Mouse (Mus musculus) mesoderm, embryonic 11.5 days (tissue): ENCODE measurements at regions not wholly inside any gene's neighbourhood (a gene's known extent, or its start where the extent isn't known, plus 50 kb on each side); places are given as distances from the start of the nearest gene placed in this dataset.

ENCODE experiments used
- DNase-seq: peaks from one replicate; pipeline ENCODE4 v3.0.0-alpha.2; 2012; ENCODE audit warnings: low read depth, low spot score

DNA sequence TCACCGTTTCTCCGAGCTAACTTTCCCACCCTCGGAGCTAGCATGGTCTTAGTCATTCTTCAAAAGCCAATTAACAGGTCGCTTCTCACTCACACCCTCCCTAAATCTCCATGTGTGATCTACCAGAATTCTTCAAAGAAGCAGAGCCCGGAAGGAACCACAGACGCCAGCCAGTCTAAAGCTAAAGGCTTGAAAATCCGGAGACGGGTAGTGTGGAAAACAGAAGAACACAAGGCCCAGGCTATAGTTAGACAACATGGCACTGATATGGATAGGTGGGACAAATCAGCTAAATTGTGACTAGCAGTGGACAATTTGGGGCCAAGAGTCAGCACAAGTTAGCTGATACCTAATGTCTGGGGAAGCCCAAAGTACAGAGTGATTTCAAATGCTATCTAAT, 387.0 kb upstream of the Trpc7 start:
- DNase-seq: no peak

DNA sequence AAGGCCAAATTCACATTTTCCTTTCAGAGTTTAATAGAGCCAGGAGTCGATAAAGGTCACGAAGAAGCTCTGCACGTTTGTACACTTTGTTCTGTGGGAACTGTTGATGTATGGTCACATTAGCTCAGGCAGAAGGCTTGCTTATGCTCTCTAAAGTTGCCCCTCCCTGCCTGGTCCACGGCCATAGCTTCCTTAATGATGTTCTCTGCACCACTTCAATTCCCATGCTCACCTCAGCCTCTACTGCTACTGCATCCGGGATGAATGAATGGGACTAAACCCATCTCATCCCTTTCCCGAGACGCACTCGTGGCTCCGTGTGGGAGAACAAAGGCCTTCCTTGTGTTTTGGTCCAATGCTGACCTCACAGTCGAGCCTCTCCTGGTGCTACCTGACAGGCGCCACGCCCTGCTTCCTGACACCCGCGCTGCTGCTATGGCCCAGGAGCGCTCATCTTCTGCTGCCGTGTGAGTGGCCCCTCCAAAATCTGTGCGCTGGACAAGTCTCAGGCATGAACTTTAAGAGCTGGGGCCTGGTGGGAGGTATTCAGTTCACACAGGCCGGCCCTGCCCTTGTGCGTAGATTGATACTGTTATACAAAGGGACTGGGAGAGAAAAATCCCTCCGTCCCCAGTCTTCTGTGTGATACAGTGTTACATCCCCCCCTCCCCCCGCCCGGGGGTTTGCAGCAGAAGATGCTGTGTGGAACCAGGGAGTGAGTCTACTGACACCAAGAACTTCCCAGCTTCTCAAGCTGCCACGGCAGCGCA, 386.3 kb upstream of the Trpc7 start:
- no peak for DNase-seq

- DNase-seq: peak; percentile 75
These were observed 385.7 kb upstream of the Trpc7 start for GRCm38 (mm10) chr13:57281504-57281903.

DNA sequence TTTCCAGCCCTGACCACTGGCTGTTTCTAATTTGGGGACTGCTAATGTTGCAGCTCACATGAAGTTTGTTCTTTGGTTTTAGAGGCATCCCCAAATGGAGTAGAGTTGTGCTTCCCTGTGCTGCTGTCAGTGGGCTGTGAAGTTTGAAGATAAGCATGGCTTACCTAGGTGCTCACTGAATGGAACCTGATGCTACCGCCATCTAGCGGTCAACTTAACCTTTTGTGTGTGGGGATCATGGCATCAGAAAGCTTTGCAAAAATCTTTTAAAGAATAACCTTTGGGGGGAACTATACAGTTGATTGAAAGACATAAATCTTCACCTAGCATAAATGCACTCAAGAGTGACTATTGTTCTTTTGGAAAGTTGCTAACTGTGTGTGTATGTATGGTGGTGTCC, 382.8 kb upstream of the Trpc7 start:
- peak; percentile 45 for DNase-seq

- DNase-seq: peak; percentile 46
These were observed 381.3 kb upstream of the Trpc7 start for GRCm38 (mm10) chr13:57277076-57277475.

DNA sequence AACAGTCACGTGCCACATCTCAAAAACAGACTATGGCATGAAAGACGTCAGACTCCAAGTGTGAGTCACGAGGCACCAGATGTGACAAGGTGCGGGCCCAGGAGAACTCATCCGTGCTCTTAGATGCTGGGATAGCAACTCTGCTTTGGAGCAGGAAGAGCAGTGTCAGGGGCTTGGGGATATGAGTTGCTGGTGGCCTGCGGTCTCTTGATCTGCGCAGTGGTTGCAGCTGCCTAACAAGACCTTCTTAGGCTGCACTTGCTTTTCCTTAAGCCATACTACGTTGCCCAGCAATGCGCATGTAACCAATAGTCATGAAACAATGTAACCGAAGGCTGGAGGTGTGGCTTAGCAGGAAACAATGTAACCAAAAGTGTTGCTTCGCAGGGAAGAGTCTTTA, 380.1 kb upstream of the Trpc7 start:
- DNase-seq: no peak

- no peak for DNase-seq
These were observed 377.8 kb upstream of the Trpc7 start for GRCm38 (mm10) chr13:57273593-57273992.

DNA sequence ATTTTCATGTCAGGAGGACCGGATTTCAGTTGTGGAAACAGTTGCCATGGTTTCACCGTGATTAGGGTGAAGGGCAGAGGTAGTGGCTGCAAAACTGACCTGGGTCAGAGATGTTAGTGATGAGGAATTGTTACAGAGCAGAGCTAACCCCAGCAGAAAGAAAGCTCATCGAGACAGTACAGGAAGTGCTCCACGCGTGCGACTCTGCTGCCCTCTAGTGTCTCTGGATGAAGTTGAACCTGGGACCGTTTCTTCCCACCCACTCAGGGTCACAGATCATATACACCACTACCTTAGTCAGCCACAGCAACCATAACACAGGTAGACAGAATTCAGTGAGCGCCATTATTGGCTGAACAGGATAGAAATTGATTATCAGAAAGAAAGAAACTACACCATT, 373.8 kb upstream of the Trpc7 start:
- peak; percentile 77 for DNase-seq

GRCm38 (mm10) chr13:57259920-57260319, 364.1 kb upstream of the Trpc7 start:
- peak; percentile 83 for DNase-seq

- DNase-seq: no peak
These were observed 363.7 kb upstream of the Trpc7 start for GRCm38 (mm10) chr13:57259474-57259873.

- DNase-seq: no peak
These were observed 360.1 kb upstream of the Trpc7 start for GRCm38 (mm10) chr13:57255920-57256319.

- DNase-seq: no peak
These were observed 354.1 kb upstream of the Trpc7 start for GRCm38 (mm10) chr13:57249851-57250250.

- no peak for DNase-seq
These were observed 353.6 kb upstream of the Trpc7 start for GRCm38 (mm10) chr13:57249401-57249800.

DNA sequence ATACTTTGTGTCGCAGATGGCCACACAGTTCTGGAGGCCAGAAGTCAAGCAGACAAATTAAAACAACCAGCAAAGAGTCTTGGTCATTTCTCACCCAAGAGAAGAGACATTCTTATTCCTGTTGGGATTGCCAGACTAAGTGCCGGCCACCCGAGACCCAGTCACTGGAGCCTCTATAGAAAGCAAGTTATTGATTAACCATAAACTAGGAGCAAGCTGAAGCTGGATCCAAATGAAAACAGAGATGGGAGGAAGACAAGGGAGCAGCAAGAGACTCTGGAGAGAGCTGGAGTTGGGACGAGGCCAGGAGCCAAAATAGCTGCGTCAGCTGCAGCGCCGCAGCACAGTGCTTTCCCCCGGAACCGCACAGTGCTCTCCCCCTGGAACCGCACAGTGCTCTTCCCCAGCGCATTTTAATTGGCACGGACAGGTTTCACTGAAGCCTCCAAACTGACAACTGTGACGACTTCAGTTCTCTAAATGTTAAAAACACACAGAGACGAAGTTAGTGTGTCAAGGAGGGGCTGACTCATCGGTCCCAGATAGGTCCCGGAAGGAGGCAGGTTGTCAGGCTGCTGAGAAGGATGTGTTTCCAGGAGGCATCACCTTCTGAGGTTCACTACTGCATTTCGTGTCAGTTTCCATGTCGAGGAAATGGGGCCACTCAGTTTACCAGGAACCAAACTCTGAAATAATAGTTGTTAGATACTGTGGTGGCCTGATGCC, 350.6 kb upstream of the Trpc7 start:
- DNase-seq: no peak

- DNase-seq: no peak
These were observed 341.1 kb upstream of the Trpc7 start for GRCm38 (mm10) chr13:57236917-57237316.

DNA sequence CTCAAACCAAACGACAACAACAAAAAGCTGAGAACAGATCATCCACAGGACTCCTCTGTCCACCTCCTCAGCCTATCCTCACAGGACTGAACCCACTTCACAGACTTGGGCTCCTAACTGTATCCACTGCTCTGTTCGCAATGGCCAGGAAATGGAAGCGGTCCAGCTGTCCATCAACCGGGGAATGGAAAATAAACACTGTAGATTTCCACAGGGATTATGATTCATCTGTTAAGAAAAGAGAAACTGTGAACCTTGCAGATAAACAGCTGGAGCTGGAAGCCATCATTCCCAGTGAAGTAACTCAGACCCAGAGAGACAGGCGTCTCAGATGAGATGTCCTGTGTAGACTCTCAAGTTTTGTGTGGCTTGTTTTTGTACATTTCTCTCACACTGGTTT, 340.4 kb upstream of the Trpc7 start:
- no peak for DNase-seq

DNA sequence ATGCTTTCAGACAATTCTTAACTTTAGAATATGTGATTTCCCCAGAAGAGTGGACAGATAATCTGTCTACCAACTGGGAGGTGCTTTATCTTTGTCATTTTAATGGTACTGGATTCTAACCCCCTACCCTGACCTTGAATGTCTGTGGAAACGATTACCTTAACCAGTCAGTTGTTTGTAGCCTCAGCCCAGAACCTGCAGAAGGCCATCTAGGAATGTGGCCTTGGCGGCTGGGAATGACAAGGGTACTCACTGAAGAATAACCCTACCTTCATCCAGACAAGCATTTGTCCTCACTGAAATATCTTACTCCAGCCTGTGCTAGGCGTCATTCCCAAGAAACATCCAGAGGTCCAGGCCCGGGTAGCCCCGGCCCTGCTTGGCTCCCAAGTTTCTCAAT, 337.1 kb upstream of the Trpc7 start:
- no peak for DNase-seq

- DNase-seq: no peak
These were observed 335.9 kb upstream of the Trpc7 start for GRCm38 (mm10) chr13:57231666-57232065.

- DNase-seq: no peak
These were observed 334.5 kb upstream of the Trpc7 start for GRCm38 (mm10) chr13:57230253-57230652.

DNA sequence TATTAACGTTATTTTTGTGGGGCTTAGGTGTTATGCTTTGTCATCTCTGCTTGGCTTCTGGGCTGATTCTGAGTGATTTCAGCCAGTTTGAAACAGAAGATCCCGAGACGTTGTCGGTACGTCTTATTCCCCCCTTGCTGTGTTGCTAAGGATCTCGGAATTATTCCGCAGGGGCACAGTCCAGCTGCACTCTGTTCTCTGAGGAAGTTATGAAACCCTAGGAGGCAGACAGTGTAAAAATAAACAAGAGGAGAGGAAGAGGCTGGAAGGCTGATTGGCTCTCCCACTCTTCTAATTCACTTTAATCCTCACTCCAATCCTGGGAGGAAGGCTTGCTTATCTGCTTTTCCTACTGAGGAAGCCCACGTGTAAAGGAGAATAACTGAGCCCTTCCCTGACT, 325.3 kb upstream of the Trpc7 start:
- DNase-seq: no peak

- no peak for DNase-seq
These were observed 320.4 kb upstream of the Trpc7 start for GRCm38 (mm10) chr13:57216161-57216560.

DNA sequence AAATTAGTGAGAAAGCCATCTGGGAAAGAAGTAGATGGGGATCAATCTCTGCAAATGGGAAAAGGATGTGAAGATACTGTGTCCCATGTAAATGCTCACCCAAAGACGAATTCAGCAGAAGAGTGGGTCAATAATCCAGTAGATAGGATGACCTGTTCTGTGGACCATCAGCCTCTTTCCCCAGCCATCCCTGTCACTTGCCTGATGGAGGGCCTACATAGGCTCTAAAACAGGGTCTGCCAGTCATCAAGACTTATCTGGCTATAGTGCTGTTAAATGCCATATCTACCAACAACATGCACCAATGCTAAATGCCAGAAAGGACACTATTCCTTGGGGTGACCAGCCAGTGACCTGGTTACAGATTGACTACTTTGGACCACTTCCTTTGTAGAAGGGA, 316.5 kb upstream of the Trpc7 start:
- DNase-seq: no peak

DNA sequence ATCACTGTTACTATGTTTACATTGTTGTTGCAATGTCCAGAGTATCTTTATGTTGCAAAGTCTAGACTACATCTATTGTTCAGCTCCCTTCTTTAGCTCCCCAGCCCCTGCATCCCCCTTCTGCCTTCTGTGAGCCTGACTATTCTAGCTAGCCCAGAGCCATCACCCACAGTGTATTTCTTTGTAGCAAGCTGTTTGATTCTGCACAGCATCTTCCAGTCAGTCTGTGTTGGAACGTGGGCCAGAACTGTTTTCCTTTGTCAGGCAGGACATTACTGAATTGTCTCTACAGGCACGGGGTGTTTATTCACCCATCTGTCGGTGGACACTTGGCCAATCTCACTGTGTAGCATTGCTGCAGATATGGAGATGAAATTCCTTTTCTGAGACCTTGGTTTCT, 295.4 kb upstream of the Trpc7 start:
- DNase-seq: no peak
